Mouse (Mus musculus) bone marrow, adult 2 months (tissue): ENCODE results near the gene Psmd12. TPM values are rescaled to one million over a fixed set of nuclear protein-coding genes. Genes with fewer than 3 reads are reported as not detected.

Source experiments
- H3K27ac ChIP-seq: fragments of 200-500 bp; 2 replicates; pipeline ENCODE4 v1.5.1; 2012; ENCODE audit warnings: low read depth, mild to moderate bottlenecking, control low read depth, inconsistent platforms, low read length; ENCODE audit not compliant: control insufficient read depth, poor library complexity, insufficient read depth
- H3K4me1 ChIP-seq: fragments of 200-500 bp; 2 replicates; pipeline ENCODE4 v1.6.1; 2011; ENCODE audit warnings: low read length; ENCODE audit not compliant: control insufficient read depth, insufficient read depth
- H3K4me3 ChIP-seq: fragments of 200-500 bp; replicated peaks from 2 replicates; pipeline ENCODE3; 2011; ENCODE audit warnings: mild to moderate bottlenecking, low read depth, low read length, control low read depth; ENCODE audit not compliant: control insufficient read depth
- CTCF ChIP-seq: fragments of 200-500 bp; IDR thresholded peaks from 2 replicates; pipeline ENCODE4 v1.5.1; 2011; ENCODE audit warnings: low read length, control low read depth; ENCODE audit not compliant: control insufficient read depth, insufficient read depth
- POLR2A ChIP-seq: fragments of 200-500 bp; IDR thresholded peaks from 2 replicates; pipeline ENCODE4 v1.6.1; 2011; ENCODE audit warnings: low read depth, mild to moderate bottlenecking, control low read depth, low read length, borderline replicate concordance; ENCODE audit not compliant: control insufficient read depth
- WGBS: fragments of 180-500 bp; shearing (Covaris S2); methylation state at CpG from one replicate; pipeline ENCODE4 v1.1.7; 2018; 5-methylcytosine and 5-hydroxymethylcytosine counted together
- polyA plus RNA-seq: library from polyadenylated mRNA; stranded (reverse); fragments of >200 nt; gene quantifications from 2 replicates; pipeline ENCODE4 v1.2.4, GENCODE M21; 2011; ENCODE audit warnings: low replicate concordance; ENCODE audit not compliant: missing spikeins, insufficient read depth, insufficient read length

The Psmd12 gene
- polyA plus RNA-seq, 1 experiment = 61.0 TPM

DNA sequence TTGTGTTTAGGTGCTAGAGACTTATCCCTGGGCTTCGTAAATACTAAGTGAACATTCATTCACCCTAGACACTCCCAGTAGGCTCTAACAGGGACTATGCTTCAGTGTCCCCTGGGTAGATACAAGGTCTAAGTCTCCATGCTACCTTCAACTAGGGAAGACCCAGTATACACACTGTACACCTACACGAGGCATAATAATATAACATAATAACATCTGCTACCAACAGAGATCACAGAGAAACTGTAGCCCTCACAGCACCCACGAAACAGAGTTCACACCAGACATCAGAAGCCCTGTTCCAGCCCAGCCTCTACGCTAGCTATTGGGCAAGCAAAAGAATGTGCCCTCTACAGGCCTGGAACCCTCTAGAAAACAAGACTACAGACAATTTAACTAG is 14.2 kb upstream of the Psmd12 start:
- peaks cover 4% of the 10 kb centered on the region for H3K4me1 ChIP-seq
- no peak overlapping the region for H3K4me3 ChIP-seq
- H3K27ac ChIP-seq = no peak overlapping the region
- WGBS = 80% methylated on average over 4 of the region's 4 CpGs
- TF ChIP-seq CTCF = no peak
- no peak for TF ChIP-seq POLR2A

GRCm38 (mm10) chr11:107465969-107466368 is 13.3 kb upstream of the Psmd12 start:
- no peak for TF ChIP-seq POLR2A
- TF ChIP-seq CTCF = no peak
- H3K4me1 ChIP-seq = peaks cover 4% of the 10 kb centered on the region
- 0% methylated on average over 1 of the region's 1 CpGs for WGBS
- H3K4me3 ChIP-seq = no peak overlapping the region
- no peak overlapping the region for H3K27ac ChIP-seq

DNA sequence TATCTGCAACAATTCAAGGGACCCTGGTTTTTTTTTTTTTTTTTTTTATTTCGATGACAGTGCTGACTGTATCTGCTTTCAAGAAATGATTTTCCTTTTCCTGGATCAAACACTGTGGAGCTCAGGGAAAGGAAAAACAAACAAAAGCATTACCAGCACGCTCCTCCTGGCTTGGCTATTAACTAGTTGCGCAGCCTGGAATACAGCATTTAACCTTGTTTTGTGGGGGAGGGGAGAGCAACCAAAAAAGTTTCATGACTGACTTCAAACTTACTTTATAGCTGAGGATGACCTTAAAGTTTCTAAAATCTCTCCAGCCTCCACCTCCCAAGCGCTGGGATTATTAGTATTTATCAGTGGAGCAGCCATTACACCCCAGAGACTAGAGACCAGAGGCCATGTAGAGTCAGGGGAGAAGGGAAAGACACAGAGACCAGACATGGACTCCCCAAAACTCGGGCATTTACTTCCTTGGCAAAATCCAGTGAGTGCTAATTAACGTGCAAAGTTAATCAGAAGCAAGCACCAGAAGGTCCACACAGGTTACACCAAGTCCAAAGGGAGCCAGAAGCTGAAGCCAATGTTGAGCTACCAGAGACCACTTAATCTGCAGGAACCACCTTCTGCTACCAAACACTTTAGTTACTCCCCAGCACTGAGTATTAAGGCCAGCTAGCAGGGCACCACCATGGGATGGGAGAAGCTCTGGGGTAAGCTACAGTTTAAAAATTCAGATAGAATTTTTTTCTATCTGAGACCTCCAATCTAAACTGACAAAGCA is 12.5 kb upstream of the Psmd12 start:
- peaks cover 4% of the 10 kb centered on the region for H3K4me1 ChIP-seq

GRCm38 (mm10) chr11:107468252-107469030 is 10.8 kb upstream of the Psmd12 start:
- peaks cover 4% of the 10 kb centered on the region for H3K4me1 ChIP-seq
- peak overlapping the region; percentile 95 for H3K27ac ChIP-seq
- 9% methylated on average over 16 of the region's 16 CpGs for WGBS
- no peak for TF ChIP-seq CTCF
- H3K4me3 ChIP-seq = peak overlapping the region; percentile 88

More for the DNA sequence above, 12.5 kb upstream of the Psmd12 start:
- Histone ChIP-seq H3K4me3 (no peak overlapping the region), H3K27ac (no peak overlapping the region)
- TF ChIP-seq CTCF = no peak
- TF ChIP-seq POLR2A = no peak
- 68% methylated on average over 6 of the region's 6 CpGs for WGBS

DNA sequence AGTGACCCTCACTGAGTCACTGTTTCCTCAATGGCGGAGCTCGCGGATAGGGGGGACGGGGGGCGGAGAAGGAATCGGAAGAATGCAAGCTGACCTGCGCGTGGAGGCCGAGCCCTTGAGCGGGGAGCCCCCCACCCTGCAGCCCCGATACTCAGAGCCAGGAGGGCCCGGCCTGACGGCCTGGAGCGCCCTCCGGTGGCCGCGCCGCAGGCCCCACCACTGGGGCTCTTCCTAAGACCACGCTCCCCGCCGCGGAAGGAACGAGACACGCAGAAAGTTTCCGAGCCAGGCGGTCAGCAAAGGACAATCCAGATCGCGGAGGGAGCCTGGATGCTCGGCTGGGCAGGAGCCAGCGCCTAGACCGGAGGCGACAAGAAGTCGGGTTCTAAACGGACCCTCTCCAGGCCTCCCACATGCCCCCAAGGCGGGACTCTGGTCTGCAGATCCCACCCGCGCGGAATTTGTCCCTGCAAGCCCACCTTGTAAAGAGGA is 10.2 kb upstream of the Psmd12 start:
- H3K4me1 ChIP-seq = peaks cover 4% of the 10 kb centered on the region
- under 1% methylated on average over 38 of the region's 38 CpGs for WGBS
- peak overlapping the region; percentile 88 for H3K4me3 ChIP-seq
- H3K27ac ChIP-seq = peak overlapping the region; percentile 95
- TF ChIP-seq POLR2A (no peak; the same call in 1 of the 2 replicates), CTCF (peak; percentile 66)

GRCm38 (mm10) chr11:107469523-107470371 is 9.5 kb upstream of the Psmd12 start:
- TF ChIP-seq POLR2A = 0 out of 2 replicates have a peak, but pooled peaks have one; percentile 3
- no peak for TF ChIP-seq CTCF
- H3K27ac ChIP-seq = peak overlapping the region; percentile 95
- peak overlapping the region; percentile 88 for H3K4me3 ChIP-seq
- WGBS = under 1% methylated on average over 59 of the region's 59 CpGs
- H3K4me1 ChIP-seq = peaks cover 4% of the 10 kb centered on the region

DNA sequence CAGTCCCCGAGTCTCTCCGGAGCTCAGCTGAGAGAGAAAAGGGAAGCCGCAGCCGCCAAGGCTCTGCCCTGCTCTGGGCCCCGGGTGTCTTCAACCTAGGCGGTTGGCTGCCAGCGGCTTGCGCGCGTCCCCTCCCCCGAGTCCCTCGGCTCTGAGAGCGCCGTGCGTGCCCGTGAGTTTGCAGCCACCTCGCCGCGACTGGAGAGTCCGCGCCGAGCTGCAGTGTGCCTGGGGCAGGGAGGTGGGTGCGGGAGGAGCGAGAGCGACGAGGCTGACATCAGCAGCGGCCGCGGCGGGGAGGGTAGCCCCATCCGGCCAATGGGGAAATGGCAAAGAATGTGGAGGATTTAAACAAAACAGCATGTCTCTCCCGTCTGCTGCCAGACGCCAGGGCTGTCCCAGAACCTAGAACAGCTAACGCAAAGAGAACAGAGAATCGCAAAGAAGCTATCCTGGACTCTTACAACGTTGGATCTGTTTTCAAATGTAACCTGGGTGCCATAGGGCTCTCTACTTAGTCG is 8.7 kb upstream of the Psmd12 start, which contains the start of gene Pitpnc1:
Gene Pitpnc1, minus strand, starts transcription at position 179 of the 521 bp plus-strand sequence.
- 1% methylated on average over 37 of the region's 37 CpGs for WGBS
- TF ChIP-seq POLR2A (peak; percentile 99), CTCF (no peak; the same call in 1 of the 2 replicates)
- Histone ChIP-seq H3K27ac (peak within 1 kb of the TSS; percentile 95), H3K4me3 (peak within 1 kb of the TSS; percentile 88), H3K4me1 (peaks cover 4% of the 10 kb centered on the region)
